Mouse (Mus musculus): ENCODE measurements around the gene Rdh1.

DNA sequence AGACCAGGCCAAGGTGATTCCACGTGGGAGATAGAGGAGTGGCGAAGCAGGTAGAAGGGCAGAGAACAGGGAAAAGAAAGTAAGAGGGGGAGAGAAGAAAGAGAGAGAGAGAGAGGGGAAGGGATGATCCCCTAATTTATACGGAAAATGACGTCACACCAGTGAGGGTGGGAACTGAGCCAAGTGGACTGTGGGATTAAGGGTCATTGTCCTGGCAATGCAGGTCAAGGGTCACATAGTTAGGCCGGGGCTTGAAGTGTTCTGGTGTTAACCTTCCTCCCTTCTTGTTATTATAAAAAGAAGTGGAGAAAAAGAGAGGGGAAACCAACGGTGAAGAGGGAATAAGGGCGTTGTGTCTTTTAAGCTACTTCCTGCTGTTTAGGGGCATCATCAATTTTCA, 44.9 kb downstream of the Rdh1 start:
- no peak for TF ChIP-seq CTCF (IDR thresholded peaks at IDR 0.05; ENCODE audit: extremely low read depth, insufficient read depth, insufficient read length, insufficient replicate concordance)
- TF ChIP-seq POLR2A (IDR thresholded peaks at IDR 0.05; ENCODE audit: low read depth, low read length) = no peak

Data from spleen, adult 2 months (tissue).